Mouse (Mus musculus) adrenal gland, postnatal 36 days (tissue): Measurements from ENCODE around the gene Cd300c2. TPM values are rescaled to one million over a fixed set of nuclear protein-coding genes. Genes with fewer than 3 reads are reported as not detected.
"Not testable (repeated sequence)": the region's sequence is repeated elsewhere in the genome, so short reads cannot be mapped to it uniquely, and the experiment has no call there.

Source experiments
- DNase-seq, 2 experiments: peaks; one replicate each; pipeline ENCODE4 v3.0.0; 2021; ENCODE audit warnings: mixed read lengths in 1 of 2
- long read RNA-seq, 2 experiments: library from polyadenylated mRNA; stranded (forward); transcript quantifications; one replicate each; pipeline ENCODE4 v2.0.0; 2021; ENCODE audit warnings: borderline sequencing depth in 2 of 2
- total RNA-seq, 2 experiments: library from RNA; stranded (reverse); gene quantifications; 2 replicates each; pipeline ENCODE4 v1.2.3; 2021

The Cd300c2 gene
- 1 to 10 TPM; 3.0 to 5.5 TPM for total RNA-seq
- long read RNA-seq, experiment 1, partial matches to known transcripts, result 0 of 3 reads
- long read RNA-seq, experiment 1, other reads (novel, unspliced or antisense), result 2 of 3 reads
- long read RNA-seq, experiment 2, partial matches to known transcripts, result 0 of 5 reads
- long read RNA-seq, experiment 2, other reads (novel, unspliced or antisense), result 2 of 5 reads

DNA sequence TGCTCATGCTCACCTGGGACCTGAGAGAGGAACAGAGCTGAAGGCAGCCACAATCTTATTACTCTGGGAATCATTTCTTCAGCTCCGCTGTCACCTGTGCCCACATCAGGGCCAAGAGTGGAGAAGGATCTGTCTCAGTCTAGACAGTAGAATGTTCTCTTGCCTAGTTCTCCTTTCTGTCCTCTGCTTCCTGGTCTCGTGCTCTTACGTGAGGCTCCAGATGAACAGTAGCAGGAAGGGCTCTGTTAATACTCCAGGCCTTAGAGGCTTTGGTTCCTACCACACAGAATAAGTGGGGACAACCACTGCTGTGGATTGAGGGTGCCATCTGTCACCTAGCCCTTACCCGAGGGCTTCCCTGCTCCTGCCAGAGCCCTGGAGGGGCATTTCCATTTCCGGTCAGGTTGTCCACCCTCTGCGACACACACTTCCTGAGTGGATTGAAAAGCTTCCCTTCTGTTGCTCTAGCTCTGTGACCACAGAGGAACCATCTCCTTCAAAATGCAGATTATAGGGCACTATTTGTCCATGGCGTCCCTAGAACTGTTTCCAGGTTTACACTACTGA lies at the start of gene Cd300c2:
Gene Cd300c2 (minus strand): TSS at position 407 of the 567 bp plus-strand sequence.
- DNase-seq, result no peak

DNA sequence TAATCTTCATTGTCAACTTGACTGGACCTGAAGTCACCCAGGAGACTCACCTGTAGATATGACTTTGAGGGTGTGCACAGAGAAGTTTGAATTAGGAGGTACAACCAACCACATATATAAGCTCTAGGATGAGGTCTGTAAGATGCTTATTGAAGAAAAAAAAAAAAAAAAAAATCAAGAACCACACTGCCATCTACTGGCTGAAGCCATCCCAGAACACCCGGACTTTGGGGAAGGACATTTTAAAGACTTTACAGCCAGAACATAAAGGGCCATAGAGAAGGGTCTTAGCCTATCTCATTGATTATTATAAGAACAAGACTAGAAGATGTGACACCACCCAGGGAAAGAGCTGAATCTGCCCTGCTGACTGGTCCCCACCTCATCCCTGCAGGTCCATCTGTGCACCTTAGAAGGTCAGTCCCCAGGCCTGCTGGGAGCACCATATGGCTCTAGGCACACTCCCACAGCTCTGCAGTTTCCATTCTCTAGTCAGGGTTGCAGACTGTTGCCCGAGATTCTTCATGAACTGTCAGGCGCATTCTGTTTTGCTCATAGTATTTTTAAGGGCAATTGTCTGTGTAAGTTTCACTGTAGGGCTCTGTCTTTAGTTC lies 47.7 kb upstream of the Cd300c2 start:
- no peak for DNase-seq

DNA sequence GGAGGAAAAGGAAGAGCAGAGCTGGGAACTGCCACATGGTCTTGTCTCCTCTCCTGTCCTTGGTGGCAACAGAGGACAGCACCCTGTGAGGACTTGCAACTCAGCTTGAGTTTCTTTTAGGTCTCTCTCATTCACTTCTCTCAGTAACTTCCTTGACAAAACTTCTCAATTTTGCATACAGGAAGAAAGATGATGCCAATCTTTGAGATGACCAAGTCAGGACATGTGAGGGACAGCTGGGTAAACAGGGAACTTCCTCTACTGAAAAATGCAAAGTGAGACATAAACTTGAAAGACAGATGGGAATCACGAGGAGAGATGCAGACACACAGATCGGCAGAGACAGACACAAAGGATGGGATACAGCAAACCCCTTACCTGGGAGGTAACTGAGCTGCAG lies 46.6 kb upstream of the Cd300c2 start, which contains the start of gene Cd300ld3:
Gene Cd300ld3 (minus strand): TSS at position 151 of the 400 bp plus-strand sequence.
- DNase-seq, result no peak

DNA sequence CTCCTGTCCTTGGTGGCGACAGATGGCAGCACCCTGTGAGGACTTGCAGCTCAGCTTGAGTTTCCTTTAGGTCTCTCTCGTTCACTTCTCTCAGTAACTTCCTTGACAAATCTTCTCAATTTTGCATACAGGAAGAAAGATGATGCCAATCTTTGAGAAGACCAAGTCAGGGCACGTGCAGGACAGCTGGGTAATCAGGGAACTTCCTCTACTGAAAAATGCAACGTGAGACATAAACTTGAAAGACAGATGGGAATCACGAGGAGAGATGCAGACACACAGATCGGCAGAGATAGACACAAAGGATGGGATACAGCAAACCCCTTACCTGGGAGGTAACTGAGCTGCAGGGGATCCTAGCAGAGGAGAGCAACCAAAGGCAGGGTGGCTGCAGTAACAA lies 36.0 kb upstream of the Cd300c2 start, which contains the start of gene Cd300ld5:
Gene Cd300ld5 (minus strand): TSS at position 101 of the 400 bp plus-strand sequence.
- not testable (repeated sequence) for DNase-seq

GRCm38 (mm10) chr11:115026912-115027311 lies 25.2 kb upstream of the Cd300c2 start, which contains the start of gene Cd300ld4:
TSS of gene Cd300ld4 (minus strand) at chr11:115027012.
- not testable (repeated sequence) for DNase-seq

- DNase-seq, result not testable (repeated sequence)
Measured at GRCm38 (mm10) chr11:115016093-115016492, 14.4 kb upstream of the Cd300c2 start, which contains the start of gene Cd300ld2. TSS of gene Cd300ld2 (minus strand) at chr11:115016193.

DNA sequence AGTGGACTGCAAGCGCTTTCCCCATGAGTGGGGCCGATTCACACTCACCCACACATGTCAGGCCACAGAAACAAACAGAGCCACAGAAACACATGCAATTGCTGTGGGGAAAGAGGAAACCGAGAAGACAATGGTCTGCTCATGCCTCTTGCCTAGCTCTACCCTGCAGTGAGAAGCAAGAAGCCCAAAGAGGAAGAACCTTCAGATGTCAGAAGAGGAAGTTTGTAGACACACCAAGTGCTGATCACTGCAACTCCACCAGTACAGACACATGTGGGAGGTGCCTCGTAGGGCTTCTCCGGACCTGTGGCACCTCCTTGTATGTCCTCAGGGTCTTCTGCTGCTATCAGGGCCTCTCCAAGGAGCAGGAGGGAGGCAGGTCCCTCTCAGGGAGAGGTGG lies 2.4 kb upstream of the Cd300c2 start:
- no peak for DNase-seq

- no peak for DNase-seq
Measured at GRCm38 (mm10) chr11:114989793-114990192, 11.9 kb downstream of the Cd300c2 start, which contains the start of gene Cd300ld. TSS of gene Cd300ld (minus strand) at chr11:114989922.

- no peak for DNase-seq
Measured at GRCm38 (mm10) chr11:114981866-114982265, 19.8 kb downstream of the Cd300c2 start.

DNA sequence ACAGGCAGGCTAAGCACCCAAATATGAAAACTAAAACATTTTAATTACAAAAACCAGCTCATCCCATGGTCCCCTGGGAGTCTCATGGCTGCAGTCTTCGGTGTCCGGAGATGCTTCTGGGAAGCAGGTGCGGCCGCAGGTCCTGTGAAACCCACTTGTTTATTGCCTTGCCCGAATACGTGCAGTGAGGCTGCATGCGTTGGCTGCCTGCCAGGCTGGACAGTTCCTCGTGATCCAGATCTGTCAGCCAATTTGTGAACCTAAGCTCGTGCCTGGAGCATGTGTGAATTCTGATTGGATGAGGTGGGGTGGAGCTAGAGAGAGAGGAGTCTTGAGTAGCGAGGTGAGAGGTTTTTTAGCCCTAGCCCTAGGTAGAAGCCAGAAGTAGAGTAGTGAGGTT lies 29.0 kb downstream of the Cd300c2 start:
- no peak for DNase-seq

- DNase-seq, result no peak
Measured at GRCm38 (mm10) chr11:114968752-114969207, 32.9 kb downstream of the Cd300c2 start, which contains the start of gene Cd300c. TSS of gene Cd300c (minus strand) at chr11:114969157.

DNA sequence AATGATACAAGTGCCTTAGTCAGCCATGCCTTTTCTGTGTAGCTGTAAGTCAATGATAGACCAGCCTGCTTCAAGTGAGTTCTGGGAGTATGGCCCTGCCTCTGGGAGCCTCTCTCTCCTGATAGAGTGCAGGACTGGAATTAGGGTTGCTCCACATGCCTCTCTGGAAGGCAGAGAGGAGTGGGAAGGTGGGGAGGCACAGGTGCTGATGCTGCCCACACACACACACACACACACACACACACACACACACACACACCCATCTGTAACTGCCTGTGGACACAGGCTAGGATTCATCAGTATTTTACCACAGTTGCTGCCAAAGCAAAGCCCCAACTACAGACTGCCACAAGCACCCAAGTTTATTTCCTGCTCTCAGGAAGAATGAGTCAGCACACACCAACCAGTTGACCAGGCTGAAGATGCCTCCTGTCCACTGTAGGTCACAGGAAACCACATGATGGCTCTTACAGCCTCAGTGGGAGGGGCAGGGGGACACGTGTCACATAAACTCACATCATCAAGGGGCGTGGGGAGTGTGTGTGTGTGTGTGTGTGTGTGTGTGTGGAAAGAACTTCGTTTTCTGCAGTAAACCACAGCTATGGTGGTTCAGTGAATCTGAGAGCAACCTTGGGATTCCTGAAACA lies 36.4 kb downstream of the Cd300c2 start:
- DNase-seq, result peak; percentile 15 to 44

DNA sequence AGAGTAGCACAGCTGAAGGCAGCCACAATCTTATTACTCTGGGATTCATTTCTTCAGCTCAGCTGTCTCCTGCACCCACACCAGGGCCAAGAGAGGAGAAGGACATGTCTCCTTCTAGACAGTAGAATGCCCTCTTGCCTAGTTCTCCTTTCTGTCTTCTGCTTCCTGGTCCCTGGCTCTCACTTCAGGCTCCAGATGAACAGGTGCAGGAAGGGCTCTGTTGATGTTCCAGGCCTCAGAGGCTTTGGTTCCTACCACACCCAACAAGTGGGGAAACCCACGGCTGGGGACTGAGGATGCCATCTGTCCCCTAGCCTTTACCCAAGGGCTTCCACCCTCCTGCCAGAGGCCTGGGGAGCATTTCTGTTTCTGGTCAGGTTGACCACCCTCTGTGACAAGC lies 41.3 kb downstream of the Cd300c2 start:
- no peak for DNase-seq

Other genes with a start within 250 kb of the Cd300c2 start
- under 1 TPM; 0.63 TPM for gene Kif19a, start 236.5 kb downstream of the Cd300c2 start, total RNA-seq
- gene Btbd17, start 205.9 kb downstream of the Cd300c2 start, total RNA-seq, result not detected
- not detected for gene Gpr142, start 203.0 kb downstream of the Cd300c2 start, total RNA-seq
- 1 to 10 TPM; 6.9 to 8.8 TPM for gene Gprc5c, start 150.7 kb downstream of the Cd300c2 start, total RNA-seq
- 1 to 10 TPM; 1.4 to 2.4 TPM for gene Cd300a, start 111.8 kb downstream of the Cd300c2 start, total RNA-seq
- gene Cd300lb, start 67.5 kb downstream of the Cd300c2 start, total RNA-seq, result 1 to 10 TPM in 1 of 2 experiments, under 1 TPM in 1; 0.89 to 1.5 TPM
- not detected for gene Cd300c, start 32.7 kb downstream of the Cd300c2 start, total RNA-seq
- 1 to 10 TPM; 1.1 TPM for gene Cd300ld, start 12.0 kb downstream of the Cd300c2 start, total RNA-seq
- not detected for gene Cd300ld2, start 14.3 kb upstream of the Cd300c2 start, total RNA-seq
- under 1 TPM in 1 of 2 experiments, not detected in 1; 0.63 TPM for gene Cd300ld4, start 25.1 kb upstream of the Cd300c2 start, total RNA-seq
- 1 to 10 TPM; 5.3 to 8.1 TPM for gene Cd300ld5, start 35.9 kb upstream of the Cd300c2 start, total RNA-seq
- gene Cd300ld3, start 46.5 kb upstream of the Cd300c2 start, total RNA-seq, result 1 to 10 TPM; 1.6 to 5.3 TPM
- gene Cd300e, start 60.3 kb upstream of the Cd300c2 start, total RNA-seq, result under 1 TPM; 0.26 to 0.43 TPM
- under 1 TPM; 0.56 TPM for gene Rab37, start 89.6 kb upstream of the Cd300c2 start, total RNA-seq
- gene Cd300lf, start 132.1 kb upstream of the Cd300c2 start, total RNA-seq, result 1 to 10 TPM in 1 of 2 experiments, under 1 TPM in 1; 0.69 to 1.0 TPM
- 10 to 100 TPM; 18.1 to 20.3 TPM for gene Slc9a3r1, start 161.5 kb upstream of the Cd300c2 start, total RNA-seq
- gene Tmem104, start 185.6 kb upstream of the Cd300c2 start, total RNA-seq, result 10 to 100 TPM; 19.9 to 23.2 TPM
- gene Nat9, start 186.0 kb upstream of the Cd300c2 start, total RNA-seq, result 10 to 100 TPM; 26.7 to 29.4 TPM